Mouse (Mus musculus): ENCODE results near the gene Lhfpl5. TPM values are rescaled to one million over a fixed set of nuclear protein-coding genes. Genes with fewer than 3 reads are reported as not detected.
A peak's percentile ranks its signal among the peaks of the same experiment; 100 is the strongest.
"Not testable (repeated sequence)": the region's sequence is repeated elsewhere in the genome, so short reads cannot be mapped to it uniquely, and the experiment has no call there.

Gene Lhfpl5
- total and polyA plus RNA-seq, 2 experiments from 2014 or later: 21.0 to 28.6 TPM

GRCm38 (mm10) chr17:28549111-28549510 lies 26.3 kb upstream of the Lhfpl5 start, which contains the start of gene Clpsl2:
Clpsl2 (plus strand) TSS chr17:28549411.
- Histone ChIP-seq H3K4me1 (ENCODE audit: insufficient read depth, low read length) (no peaks in the 10 kb centered on the region), H3K4me2 (ENCODE audit: low read depth, low read length, poor library complexity, severe bottlenecking) (no peak within 1 kb of the TSS), H3K9ac (replicated peaks; ENCODE audit: low read length, poor library complexity, severe bottlenecking) (no peak within 1 kb of the TSS), H3K27me3 (ENCODE audit: insufficient read depth, low read length) (no peaks in the 10 kb centered on the region), H3K27ac (ENCODE audit: low read depth, low read length) (no peak within 1 kb of the TSS), H3K4me3 (ENCODE audit: low read depth, low read length) (no peak within 1 kb of the TSS), H3K36me3 (ENCODE audit: insufficient read depth, low read length) (no peaks in the 10 kb centered on the region), H3K9me3 (ENCODE audit: low read length) (no peaks in the 10 kb centered on the region)
- DNase-seq (ENCODE audit: low spot score) (no peak), ATAC-seq (ENCODE audit: low FRiP score) (no peak)
- 77% methylated on average over 14 of the region's 14 CpGs for WGBS
- TF ChIP-seq CTCF (IDR thresholded peaks at IDR 0.05): no peak

GRCm38 (mm10) chr17:28553040-28553793 lies 22.2 kb upstream of the Lhfpl5 start:
- no peak overlapping the region for H3K4me2 ChIP-seq (ENCODE audit: low read depth, low read length, poor library complexity, severe bottlenecking)
- TF ChIP-seq CTCF (IDR thresholded peaks at IDR 0.05): peak; percentile 89
- H3K9ac ChIP-seq (replicated peaks; ENCODE audit: low read length, poor library complexity, severe bottlenecking): no peak overlapping the region
- ATAC-seq (ENCODE audit: low FRiP score) (peak; percentile 58; the same call in 1 of the 2 replicates), DNase-seq (ENCODE audit: low spot score) (peak; percentile 67)
- no peaks in the 10 kb centered on the region for H3K9me3 ChIP-seq (ENCODE audit: low read length)
- H3K4me1 ChIP-seq (ENCODE audit: insufficient read depth, low read length): no peaks in the 10 kb centered on the region
- no peak overlapping the region for H3K27ac ChIP-seq (ENCODE audit: low read depth, low read length)
- no peak overlapping the region for H3K4me3 ChIP-seq (ENCODE audit: low read depth, low read length)
- H3K27me3 ChIP-seq (ENCODE audit: insufficient read depth, low read length): no peaks in the 10 kb centered on the region
- H3K36me3 ChIP-seq (ENCODE audit: insufficient read depth, low read length): no peaks in the 10 kb centered on the region
- WGBS: 6% methylated on average over 14 of the region's 14 CpGs

GRCm38 (mm10) chr17:28554021-28554420 lies 21.4 kb upstream of the Lhfpl5 start:
- H3K4me3 ChIP-seq (ENCODE audit: low read depth, low read length); H3K9ac ChIP-seq (replicated peaks; ENCODE audit: low read length, poor library complexity, severe bottlenecking); H3K4me2 ChIP-seq (ENCODE audit: low read depth, low read length, poor library complexity, severe bottlenecking); H3K27me3 ChIP-seq (ENCODE audit: insufficient read depth, low read length); H3K36me3 ChIP-seq (ENCODE audit: insufficient read depth, low read length); H3K4me1 ChIP-seq (ENCODE audit: insufficient read depth, low read length); H3K27ac ChIP-seq (ENCODE audit: low read depth, low read length); DNase-seq (ENCODE audit: low spot score); ATAC-seq (ENCODE audit: low FRiP score); H3K9me3 ChIP-seq (ENCODE audit: low read length): not testable (repeated sequence)
- WGBS: 88% methylated on average over 4 of the region's 4 CpGs

DNA sequence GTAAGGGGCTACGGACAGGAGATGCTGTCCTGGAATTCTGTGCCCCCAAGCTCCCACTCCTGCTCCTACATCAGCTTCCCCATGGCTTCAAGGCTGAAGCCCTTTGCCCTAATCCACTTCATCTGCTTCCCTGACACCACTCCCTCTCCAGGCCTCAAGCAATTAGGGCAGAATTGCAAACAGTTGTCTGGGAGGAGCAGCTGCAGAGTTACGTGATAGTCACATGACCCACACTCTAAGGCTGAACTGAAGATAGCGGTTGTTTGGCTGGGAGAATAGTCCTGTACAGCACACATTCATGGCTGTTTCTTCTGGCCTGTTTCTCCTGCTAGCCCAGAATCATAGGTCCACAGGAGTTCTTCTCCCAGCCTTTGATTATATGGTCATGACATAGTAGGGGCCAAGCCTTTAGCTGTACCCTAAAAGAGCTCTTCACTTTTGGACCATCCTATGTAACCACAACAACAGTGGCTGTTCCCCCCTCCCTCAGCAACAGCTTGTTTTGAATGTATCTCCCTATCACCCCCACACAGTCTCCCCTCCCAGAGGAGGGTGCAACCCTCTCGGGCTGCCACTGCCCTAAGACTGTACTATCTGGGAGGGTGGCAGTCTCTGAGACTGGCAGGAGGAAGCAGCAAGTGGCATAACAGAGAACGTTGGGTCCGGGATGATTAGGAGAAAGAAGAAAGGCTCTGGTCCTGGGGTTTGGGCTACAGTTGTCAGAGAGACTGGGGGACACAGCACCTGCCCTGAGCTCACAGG lies 18.6 kb upstream of the Lhfpl5 start:
- Histone ChIP-seq H3K9me3 (ENCODE audit: low read length) (no peaks in the 10 kb centered on the region), H3K27ac (ENCODE audit: low read depth, low read length) (no peak overlapping the region), H3K9ac (replicated peaks; ENCODE audit: low read length, poor library complexity, severe bottlenecking) (no peak overlapping the region), H3K4me2 (ENCODE audit: low read depth, low read length, poor library complexity, severe bottlenecking) (no peak overlapping the region), H3K4me1 (ENCODE audit: insufficient read depth, low read length) (no peaks in the 10 kb centered on the region), H3K4me3 (ENCODE audit: low read depth, low read length) (no peak overlapping the region), H3K27me3 (ENCODE audit: insufficient read depth, low read length) (no peaks in the 10 kb centered on the region), H3K36me3 (ENCODE audit: insufficient read depth, low read length) (no peaks in the 10 kb centered on the region)
- DNase-seq (ENCODE audit: low spot score) (peak; percentile 6), ATAC-seq (ENCODE audit: low FRiP score) (no peak)
- no peak for TF ChIP-seq CTCF (IDR thresholded peaks at IDR 0.05)
- WGBS: 60% methylated on average over 6 of the region's 6 CpGs

GRCm38 (mm10) chr17:28557772-28558171 lies 17.7 kb upstream of the Lhfpl5 start:
- Histone ChIP-seq H3K27ac (ENCODE audit: low read depth, low read length) (no peak overlapping the region), H3K4me2 (ENCODE audit: low read depth, low read length, poor library complexity, severe bottlenecking) (no peak overlapping the region), H3K9me3 (ENCODE audit: low read length) (no peaks in the 10 kb centered on the region), H3K4me3 (ENCODE audit: low read depth, low read length) (no peak overlapping the region), H3K4me1 (ENCODE audit: insufficient read depth, low read length) (no peaks in the 10 kb centered on the region), H3K27me3 (ENCODE audit: insufficient read depth, low read length) (no peaks in the 10 kb centered on the region), H3K36me3 (ENCODE audit: insufficient read depth, low read length) (no peaks in the 10 kb centered on the region), H3K9ac (replicated peaks; ENCODE audit: low read length, poor library complexity, severe bottlenecking) (no peak overlapping the region)
- no peak for TF ChIP-seq CTCF (IDR thresholded peaks at IDR 0.05)
- ATAC-seq (ENCODE audit: low FRiP score) (no peak), DNase-seq (ENCODE audit: low spot score) (no peak)
- 77% methylated on average over 6 of the region's 6 CpGs for WGBS

DNA sequence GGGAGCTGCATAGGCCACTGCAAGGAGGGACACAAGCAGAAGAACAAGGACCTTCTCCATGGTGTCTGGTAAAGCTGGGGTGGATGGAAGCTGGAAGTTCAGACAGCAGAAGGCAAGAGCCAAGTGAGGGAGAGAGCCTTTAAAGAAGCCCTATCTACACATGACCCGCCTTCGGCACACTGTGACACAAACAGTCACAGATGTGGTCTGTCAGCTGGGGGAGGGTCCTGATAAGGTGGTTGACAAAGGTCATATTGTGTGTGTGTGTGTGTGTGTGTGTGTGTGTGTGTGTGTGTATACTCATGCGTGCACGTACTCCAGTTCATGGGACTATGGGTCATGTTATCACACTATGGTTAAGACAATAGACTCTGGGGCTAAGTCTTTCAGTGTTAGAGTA lies 14.8 kb upstream of the Lhfpl5 start, which contains the start of gene Clps:
Gene Clps, minus strand, starts transcription at position 169 of the 400 bp plus-strand sequence.
- no peaks in the 10 kb centered on the region for H3K36me3 ChIP-seq (ENCODE audit: insufficient read depth, low read length)
- no peak within 1 kb of the TSS for H3K4me2 ChIP-seq (ENCODE audit: low read depth, low read length, poor library complexity, severe bottlenecking)
- no peak within 1 kb of the TSS for H3K27ac ChIP-seq (ENCODE audit: low read depth, low read length)
- TF ChIP-seq CTCF (IDR thresholded peaks at IDR 0.05): no peak
- H3K27me3 ChIP-seq (ENCODE audit: insufficient read depth, low read length): no peaks in the 10 kb centered on the region
- H3K9ac ChIP-seq (replicated peaks; ENCODE audit: low read length, poor library complexity, severe bottlenecking): no peak within 1 kb of the TSS
- H3K9me3 ChIP-seq (ENCODE audit: low read length): no peaks in the 10 kb centered on the region
- H3K4me1 ChIP-seq (ENCODE audit: insufficient read depth, low read length): no peaks in the 10 kb centered on the region
- no peak within 1 kb of the TSS for H3K4me3 ChIP-seq (ENCODE audit: low read depth, low read length)
- DNase-seq (ENCODE audit: low spot score) (no peak), ATAC-seq (ENCODE audit: low FRiP score) (no peak)
- 92% methylated on average over 4 of the region's 4 CpGs for WGBS
